Mouse (Mus musculus): Measurements from ENCODE around the gene Cuta.

Gene Cuta

DNA sequence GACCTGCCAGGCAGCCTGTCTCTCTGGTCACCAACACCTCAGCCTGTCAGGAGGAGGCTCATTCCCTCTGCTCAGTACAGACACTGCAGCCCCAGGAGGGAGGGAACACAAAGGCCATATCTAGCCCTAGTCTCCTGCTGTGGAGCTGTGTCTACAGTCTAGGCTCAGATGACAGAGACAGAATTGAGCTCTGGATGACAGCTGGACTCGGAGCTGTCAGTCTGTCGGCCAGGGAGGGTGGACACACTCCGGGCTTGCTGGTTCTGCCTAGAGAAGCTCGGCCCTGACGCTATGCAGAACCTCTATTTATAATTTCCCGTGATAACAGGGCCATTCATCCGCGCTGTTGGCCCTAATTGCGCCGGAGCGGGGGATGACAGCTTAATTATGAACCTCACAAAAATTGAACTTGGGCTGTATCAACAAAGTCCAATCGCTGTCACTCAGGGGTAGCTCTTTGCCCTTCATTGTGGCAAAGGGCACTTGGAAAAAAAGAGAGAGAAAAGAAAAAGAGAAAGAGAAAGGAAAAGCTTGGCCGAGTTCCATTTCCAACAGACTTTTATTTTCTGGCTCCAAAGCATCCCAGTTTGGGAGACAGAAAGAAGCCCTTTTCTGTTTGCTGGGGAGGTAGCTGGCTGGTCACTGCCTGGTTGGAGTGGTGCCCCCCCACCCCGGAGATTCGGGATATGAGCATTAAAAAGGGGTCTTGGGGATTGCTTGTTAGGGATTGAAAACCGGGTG, 46.6 kb downstream of the Cuta start:
- DNase-seq (ENCODE audit: extremely low spot score, low read depth, low spot score) = no peak

DNA sequence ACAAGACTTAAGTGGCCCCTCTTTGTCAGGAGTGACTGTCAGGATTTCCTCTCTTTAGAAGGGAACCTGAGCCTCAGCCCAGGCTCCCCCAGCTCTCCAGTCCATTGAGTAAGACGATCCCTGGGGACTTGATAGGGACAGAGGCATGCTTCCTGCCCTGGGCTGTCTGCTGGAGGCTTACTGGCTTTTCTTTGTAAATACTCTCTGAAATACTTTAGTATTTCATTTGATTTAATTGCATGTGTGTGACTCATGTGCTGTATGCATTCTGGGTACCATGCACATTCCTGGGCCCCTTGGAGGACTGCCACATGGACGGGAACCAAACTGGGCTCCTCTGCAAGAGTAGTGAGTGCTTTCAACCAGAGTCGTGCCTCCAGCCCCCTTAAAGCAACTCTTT, 51.4 kb downstream of the Cuta start:
- DNase-seq (ENCODE audit: extremely low spot score, low read depth, low spot score) = no peak

DNA sequence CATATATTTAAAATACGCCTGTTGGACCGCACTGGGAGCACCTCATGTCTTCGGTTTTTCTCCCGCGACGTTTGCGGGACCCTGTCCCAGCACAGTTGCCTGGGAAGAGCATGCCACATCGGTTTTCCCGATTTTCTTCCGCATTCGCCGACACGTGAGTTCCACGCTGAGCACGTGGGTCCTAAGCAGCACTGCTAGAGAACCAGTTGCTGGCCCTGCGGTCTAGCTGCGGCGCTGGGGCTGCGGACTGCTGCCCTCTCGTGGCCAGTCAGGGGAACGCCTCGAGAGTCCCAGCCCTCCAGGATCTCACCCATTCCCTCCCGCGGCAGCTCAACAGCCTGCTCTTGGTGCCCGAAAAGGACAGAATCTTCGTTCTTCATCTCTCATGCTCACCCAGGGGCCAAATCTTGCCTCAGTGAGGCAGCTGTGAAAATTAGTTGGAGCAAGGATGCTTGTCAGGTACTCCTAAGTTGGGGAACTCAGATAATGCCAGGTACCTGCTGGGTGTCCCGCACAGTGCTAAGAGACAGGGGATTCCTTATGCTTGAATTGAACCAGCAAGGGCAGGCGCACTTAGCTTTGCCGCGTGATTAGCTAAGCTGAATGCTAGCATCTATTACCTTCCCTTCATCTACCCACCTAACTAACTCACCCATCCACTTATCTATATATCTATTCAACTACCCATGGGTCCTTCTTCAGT, 53.2 kb downstream of the Cuta start:
- DNase-seq (ENCODE audit: extremely low spot score, low read depth, low spot score) = peak; percentile 60

DNA sequence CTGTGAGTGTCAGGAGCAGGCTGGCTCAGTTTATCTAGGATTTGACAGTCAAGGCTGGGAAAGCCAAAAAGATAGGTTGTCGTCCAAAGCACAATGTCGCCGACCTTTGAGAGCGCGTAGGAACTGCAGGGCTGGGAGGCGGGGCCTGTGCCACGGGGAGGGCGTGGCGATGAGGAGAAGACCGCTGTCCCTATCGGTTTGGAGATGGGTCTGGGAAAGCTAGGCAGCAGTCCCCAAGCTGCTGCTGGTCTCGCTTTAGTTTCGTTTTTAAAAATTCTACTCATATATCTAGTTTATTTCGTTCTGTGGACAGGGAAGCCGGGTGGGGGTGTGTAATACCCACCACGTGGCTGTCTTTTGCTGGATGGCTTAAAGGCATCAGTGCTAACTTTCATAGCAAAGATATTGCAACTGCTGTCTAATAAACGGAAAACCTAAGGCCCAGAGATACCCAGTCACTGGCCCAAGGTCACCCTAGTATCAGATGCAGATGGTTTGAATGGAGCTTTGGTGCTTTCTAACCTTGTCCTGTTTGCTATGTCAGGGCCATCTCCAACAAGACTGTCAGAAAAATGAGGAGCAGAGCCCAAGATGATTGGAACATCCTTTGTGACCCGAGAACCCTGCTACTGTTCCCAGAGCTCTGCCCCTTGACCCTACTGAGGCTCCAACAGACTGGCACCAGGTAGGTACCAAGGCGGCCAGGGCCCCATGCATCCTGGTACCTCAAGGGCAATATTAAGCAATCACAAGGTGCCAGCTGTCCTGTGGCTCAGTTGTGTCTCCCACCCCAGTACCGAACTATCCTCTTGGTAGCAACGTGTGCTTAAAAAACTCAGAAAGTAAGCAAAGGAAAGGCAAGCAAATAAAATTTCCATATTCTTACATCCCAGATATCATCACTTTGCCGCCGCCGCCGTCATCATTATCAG, 54.1 kb downstream of the Cuta start:
- DNase-seq (ENCODE audit: extremely low spot score, low read depth, low spot score) = peak; percentile 30

All from hindlimb bud, embryonic 11.5 days (tissue).